Mouse (Mus musculus): ENCODE measurements at regions not wholly inside any gene's neighbourhood (a gene's known extent, or its start where the extent isn't known, plus 50 kb on each side); places are given as distances from the start of the nearest gene placed in this dataset.

GRCm38 (mm10) chr9:52377761-52378160 lies 209.4 kb upstream of the Zc3h12c start:
- DNase-seq (ENCODE audit: low spot score in 2 of 2), result no peak

DNA sequence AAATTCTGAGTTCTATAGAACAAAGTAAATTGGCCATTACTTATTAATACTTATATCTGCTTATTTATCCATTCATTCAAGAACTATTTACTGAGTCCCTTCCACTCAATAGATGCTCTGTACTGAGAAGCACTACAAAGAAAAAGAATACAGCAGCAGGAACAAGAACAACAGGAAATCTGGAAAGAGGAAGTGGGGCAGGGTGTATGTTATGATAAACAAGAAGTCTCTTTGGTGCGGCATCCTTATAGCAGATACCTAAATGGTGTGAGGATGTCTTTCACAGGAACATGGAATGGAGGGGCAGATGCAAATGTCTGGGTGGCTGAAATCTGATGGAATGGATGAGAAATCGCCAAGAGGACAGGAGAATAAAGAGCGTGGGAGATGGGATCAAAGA lies 208.5 kb upstream of the Zc3h12c start:
- DNase-seq (ENCODE audit: low spot score in 2 of 2), result no peak

GRCm38 (mm10) chr9:52371296-52371695 lies 202.9 kb upstream of the Zc3h12c start:
- DNase-seq (ENCODE audit: low spot score in 2 of 2), result no peak

DNA sequence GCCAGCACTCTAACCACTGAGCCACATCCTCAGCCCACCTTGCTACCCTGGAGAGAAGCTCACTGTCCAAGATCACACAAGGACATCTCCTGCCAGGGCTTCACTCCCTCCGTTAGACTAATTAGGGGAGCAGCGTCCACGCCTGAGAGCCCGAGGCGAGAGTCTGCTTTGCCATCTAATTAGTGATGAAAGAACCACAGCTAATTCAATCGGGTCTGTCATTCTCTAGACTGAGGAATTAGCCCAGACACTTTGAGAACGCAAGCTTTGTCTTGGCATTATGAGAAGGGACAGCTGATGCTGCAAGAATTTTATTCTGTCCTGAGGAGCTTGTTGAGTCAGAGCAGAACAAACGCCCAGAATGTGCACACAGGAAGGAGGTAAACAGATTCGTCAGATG lies 200.5 kb upstream of the Zc3h12c start:
- DNase-seq (ENCODE audit: low spot score in 2 of 2), result peak in 1 of 2 experiments; percentile 3

DNA sequence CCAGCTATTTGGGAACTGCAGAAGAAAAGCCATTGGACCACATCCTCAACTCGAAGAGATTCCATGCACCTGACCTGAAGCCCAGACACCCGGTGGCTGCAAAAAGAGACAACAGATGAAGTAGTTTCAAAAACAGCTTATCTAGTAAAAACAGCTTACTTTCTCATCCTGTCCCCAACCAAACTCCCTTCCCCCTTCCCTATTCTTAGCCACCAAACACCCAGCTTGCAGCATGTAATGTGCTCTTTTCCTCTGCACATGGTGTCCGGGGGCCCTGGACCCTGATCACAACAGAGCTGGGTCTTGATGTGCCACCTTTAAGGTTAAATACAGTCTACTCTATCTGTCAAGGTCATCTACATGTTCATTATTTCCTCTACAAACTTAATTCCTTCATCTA lies 199.7 kb upstream of the Zc3h12c start:
- no peak for DNase-seq (ENCODE audit: low spot score in 2 of 2)

DNA sequence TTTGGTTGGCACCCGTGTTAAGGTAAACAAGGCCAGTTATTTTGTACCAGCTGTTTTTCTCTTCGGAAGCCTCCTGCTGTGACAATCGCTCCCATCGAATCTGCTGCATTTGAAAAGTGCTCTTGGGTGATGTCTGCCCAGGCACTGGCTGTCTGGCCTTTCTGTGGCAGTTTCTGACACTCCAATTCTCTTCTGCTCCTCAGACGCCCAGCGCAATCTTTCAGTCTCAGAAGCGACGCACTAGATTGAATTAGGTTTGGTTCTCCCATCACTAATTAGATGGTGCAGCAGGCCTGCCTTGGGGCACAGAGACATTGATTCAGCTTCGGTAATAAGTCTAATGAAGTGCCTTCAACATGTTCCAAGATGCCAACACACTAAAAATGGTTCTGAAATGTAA lies 197.7 kb upstream of the Zc3h12c start:
- no peak for DNase-seq (ENCODE audit: low spot score in 2 of 2)

- DNase-seq (ENCODE audit: low spot score in 2 of 2), result no peak
Measured at GRCm38 (mm10) chr9:52361599-52361998, 193.2 kb upstream of the Zc3h12c start.

DNA sequence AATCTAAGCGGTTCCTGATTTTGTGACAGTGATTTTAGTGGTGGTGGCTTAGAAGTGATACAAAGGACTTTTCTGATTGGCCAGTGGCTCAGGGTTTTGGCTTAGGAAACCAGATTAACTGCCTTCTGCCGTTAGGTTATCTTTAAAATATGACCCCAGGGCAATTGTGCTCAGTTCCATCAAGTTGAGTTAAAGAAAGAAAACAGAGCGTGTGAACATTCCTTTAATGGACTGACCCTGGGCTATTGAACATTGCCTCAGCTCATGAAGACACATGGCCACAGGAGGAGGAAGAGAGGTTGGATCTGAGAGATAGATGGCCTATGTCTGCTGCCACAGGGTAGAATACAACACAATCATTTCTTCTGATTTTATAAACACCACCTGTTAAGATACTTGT lies 191.0 kb upstream of the Zc3h12c start:
- DNase-seq (ENCODE audit: low spot score in 2 of 2), result no peak

GRCm38 (mm10) chr9:52356549-52356948 lies 188.2 kb upstream of the Zc3h12c start:
- DNase-seq (ENCODE audit: low spot score in 2 of 2), result no peak

DNA sequence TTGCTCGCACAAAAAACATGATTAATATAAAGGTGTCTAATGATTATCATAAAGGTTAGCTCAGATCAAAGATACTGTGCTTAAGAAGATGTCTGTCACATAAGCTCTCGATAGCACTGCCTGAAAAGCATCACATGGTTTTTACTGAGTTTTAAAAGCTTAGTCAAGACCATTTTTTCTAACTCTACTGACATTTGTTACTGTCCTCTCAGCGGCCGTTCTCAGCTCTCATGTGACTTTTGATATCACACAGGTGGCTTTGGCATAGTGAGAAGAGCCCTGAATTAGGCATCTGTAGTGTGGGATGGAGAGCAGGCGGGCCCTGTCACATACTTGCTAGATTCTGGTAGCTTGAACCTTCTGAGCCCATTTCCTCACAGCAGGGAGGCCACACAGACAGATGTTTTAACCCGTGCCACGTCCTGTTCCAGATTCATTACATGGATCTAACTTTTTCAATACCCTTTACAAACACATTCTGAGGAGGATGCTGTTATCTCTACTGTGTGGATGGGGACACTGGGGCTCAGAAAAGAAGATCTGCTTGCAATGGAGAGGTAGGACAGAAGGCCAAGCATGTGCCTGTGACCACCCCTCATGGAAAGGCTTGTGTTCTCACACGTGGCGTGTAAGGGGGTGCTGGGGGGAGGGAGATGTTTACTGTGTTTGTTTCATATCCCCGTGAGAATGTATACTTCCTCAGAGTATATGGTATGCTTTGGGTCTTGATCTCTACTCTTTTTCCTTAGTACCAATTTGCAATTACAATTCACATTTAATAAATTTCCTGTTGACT lies 187.0 kb upstream of the Zc3h12c start:
- no peak for DNase-seq (ENCODE audit: low spot score in 2 of 2)

DNA sequence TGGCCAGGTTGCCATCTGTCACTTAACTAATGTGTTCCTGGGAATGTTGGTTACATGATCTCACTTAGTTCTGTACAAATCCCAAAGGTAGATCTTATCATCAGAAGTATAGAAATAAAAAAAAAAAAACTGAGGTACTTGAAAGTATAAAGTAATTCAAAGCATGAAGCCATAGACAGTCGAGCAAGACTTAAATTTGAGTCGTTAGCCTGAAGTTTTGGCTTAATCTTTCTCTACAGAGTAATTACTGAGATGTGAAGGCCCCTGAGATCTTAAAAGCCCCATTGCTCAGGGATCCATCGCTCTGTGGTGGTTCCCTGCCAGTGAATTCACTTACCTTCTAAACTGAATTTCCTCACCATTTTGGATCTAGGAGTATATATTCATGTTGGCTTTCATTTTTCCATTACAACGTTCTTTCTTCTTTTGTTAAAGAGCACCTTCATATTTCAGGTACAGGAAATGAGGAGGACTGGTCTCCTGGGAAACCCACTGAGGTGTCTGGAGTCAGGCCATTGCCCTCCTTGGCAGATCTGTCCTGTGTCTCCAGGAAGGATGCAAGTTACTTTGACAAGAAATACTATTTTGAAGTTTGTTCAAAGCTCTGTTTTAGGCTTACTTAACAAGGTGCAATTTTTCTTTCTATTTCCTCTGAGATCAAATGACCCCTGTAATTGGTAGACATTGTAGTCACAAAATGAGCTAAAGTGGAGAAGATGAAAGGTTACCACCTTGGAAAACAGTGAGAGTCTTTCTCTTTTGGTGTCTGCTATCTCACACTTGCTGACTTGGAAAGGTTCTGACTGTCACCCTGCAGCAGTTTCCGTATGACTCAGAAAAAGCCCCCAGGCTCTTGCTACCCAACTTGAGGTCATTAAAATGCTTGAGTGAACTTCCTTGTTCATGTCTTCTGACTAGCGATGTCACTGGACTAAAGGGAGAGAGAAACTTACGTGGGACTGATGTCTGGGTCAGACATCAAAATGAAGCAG lies 180.5 kb upstream of the Zc3h12c start:
- DNase-seq (ENCODE audit: low spot score in 2 of 2), result no peak

- DNase-seq (ENCODE audit: low spot score in 2 of 2), result no peak
Measured at GRCm38 (mm10) chr9:52344177-52344877, 176.0 kb upstream of the Zc3h12c start.

DNA sequence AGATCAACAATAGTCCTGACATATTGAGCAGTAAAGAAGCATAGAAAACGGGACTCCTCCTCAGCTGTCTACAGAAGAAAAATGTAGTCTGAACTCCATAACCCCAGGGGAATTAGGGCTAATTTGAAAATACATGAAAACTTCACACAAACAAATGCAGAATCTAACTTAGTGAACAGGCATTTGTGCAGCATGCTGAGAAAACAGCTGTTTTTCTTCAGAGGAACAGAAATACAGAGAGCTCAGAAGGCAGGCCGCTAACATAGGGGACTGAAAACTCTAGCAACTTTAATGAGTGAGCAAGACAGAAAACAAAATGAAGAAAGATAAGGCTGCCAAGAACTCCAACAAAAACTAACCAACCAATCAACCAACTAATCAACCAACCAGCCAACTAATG lies 172.7 kb upstream of the Zc3h12c start:
- DNase-seq (ENCODE audit: low spot score in 2 of 2), result no peak

DNA sequence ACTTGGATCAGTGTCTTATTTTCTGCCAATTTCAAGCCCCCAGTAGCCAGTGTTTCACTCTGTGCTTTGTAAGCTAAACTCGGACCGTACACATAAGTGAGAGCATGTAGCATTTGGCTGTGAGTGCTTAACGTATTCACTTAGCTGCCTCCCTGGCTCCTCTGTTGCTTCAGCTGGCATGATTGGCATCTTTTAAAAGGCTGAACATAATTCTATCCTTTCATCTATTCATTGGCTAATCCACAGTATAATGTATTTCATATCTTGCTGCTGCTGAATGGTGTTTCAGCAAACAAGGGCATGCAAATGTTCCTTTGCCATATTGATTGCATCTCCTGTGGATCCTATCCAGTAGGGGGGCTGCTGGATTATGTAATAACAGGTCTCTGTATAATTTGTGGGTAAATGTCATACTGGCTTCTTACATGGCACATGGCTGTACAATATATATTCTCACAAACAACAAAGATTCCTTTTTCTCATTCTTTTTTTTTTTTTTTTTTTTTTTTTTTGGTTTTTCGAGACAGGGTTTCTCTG lies 169.5 kb upstream of the Zc3h12c start:
- no peak for DNase-seq (ENCODE audit: low spot score in 2 of 2)

- no peak for DNase-seq (ENCODE audit: low spot score in 2 of 2)
Measured at GRCm38 (mm10) chr9:52334767-52335166, 166.4 kb upstream of the Zc3h12c start.

DNA sequence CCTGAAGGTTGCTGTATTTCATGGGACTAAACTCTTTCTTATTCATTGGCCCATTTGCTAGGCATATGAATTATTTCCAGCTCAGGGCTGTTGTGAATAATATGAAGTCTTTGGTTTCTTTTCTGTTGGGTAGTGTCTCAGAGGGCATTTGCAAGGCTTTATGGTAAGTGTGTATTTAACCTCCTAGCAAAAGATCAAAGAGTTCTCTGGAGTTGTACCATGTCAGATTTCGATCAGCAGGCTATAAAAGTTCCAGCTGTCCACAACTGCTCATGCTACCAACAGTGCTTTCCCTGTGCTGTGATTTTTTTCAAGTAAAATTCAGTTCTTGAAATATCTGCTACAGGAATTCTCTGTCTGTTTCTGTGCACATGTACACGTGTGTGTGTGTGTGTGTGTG lies 165.5 kb upstream of the Zc3h12c start:
- no peak for DNase-seq (ENCODE audit: low spot score in 2 of 2)

GRCm38 (mm10) chr9:52331748-52332147 lies 163.4 kb upstream of the Zc3h12c start:
- no peak for DNase-seq (ENCODE audit: low spot score in 2 of 2)

- DNase-seq (ENCODE audit: low spot score in 2 of 2), result no peak
Measured at GRCm38 (mm10) chr9:52330652-52331051, 162.3 kb upstream of the Zc3h12c start.

- no peak for DNase-seq (ENCODE audit: low spot score in 2 of 2)
Measured at GRCm38 (mm10) chr9:52324347-52324746, 156.0 kb upstream of the Zc3h12c start.

GRCm38 (mm10) chr9:52323757-52324156 lies 155.4 kb upstream of the Zc3h12c start:
- DNase-seq (ENCODE audit: low spot score in 2 of 2), result no peak

- peak in 1 of 2 experiments; percentile 10 for DNase-seq (ENCODE audit: low spot score in 2 of 2)
Measured at GRCm38 (mm10) chr9:52323226-52323625, 154.9 kb upstream of the Zc3h12c start.

GRCm38 (mm10) chr9:52301521-52301920 lies 133.1 kb upstream of the Zc3h12c start:
- DNase-seq (ENCODE audit: low spot score in 2 of 2), result no peak
